Mouse (Mus musculus): ENCODE measurements around the gene Nme2.
A peak's percentile ranks its signal among the peaks of the same experiment; 100 is the strongest.
"Not testable (repeated sequence)": the region's sequence is repeated elsewhere in the genome, so short reads cannot be mapped to it uniquely, and the experiment has no call there.

The Nme2 gene

DNA sequence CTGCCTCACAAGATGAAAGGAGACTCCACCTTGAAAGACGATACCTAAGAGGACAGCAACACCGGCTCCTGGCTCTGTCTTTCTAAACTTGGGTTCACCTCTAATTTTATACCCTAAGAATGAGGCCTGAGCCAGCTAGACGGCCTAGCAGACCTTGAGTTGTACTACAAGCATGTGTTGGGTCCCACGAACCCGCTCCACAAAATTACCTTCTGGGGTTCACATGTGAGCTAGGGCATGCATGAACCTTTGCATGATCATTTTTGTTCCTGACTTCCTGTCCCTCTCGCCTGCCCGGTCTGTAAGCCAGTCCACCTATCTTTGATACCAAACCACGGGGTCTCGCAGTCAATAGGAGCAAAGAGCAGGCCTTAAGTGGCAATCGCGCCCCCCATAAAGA is 11.3 kb upstream of the Nme2 start:
- DNase-seq (ENCODE audit: low spot score), result no peak

DNA sequence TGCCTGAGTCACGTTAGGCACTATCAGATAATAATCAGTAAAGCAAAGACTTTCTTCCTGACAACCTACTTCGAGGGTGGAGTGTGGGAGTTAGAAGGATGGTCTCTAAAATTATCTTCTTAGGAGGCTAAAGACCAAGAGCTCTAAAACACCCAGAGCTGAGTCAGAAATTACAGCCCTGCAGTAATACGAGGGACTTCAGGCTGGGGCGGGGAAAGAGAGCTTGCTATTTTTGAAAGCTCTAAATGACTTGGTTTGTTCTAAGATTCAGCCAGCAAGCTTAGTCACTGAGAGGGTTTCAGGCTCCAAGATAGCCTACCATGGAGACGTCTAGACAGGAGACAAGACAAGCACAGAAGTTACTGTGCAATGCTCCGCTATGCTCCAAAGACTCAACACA is 9.3 kb upstream of the Nme2 start:
- no peak for DNase-seq (ENCODE audit: low spot score)

DNA sequence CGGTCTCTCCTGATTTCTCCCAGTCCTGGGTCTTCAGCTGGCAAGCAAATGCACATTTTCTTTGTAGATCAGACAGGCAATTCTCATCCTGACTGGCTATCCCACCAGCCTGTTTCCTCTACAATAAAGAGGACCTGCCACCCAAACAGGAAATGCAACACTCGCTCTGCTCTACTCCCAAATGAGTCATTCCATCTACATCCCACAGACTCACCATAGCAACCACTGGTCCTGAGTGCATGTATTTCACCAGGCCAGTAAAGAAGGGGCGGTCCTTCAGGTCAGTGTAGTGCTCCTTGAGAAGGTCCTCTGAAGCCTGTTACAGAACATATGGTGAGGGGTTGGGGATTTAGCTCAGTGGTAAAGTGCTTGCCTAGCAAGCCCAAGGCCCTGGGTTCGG is 7.0 kb upstream of the Nme2 start:
- DNase-seq (ENCODE audit: low spot score), result no peak

DNA sequence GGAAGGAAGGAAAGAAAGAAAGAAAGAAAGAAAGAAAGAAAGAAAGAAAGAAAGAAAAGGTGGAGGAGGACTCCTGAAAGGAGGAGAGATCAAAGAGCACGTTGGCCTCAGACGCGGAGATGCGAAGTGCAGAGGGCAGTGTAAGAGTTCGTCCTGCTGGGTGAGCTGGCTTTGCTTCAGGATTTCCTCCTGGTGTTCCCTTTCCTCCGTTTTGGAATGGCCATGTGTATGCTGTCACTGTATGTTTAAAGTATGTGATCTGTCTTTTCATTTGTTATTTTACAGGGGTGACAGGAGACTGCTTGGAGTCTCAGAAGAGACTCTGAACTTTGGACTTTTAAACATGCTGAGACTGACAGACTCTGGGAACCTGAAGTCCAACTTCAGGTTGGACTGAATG is 5.4 kb upstream of the Nme2 start:
- DNase-seq (ENCODE audit: low spot score), result no peak

DNA sequence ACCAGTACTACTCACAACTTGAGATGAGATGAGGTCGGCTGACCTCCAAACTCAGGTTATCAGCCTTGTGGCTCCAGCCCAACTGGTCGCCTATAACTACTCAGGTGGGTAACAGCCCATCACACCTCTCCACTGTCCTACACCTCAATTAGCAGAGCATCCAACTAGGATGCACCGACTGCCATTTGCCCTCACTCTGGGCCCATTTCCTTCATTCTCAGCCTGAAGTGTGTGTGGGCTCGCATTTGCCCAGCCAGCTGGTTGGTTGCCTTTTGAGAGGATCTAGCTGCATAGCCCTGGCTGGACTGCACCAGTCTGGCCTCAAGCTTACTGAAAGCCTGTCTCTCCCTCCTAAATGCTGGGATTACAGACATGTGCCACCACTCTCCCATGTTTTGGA is 1.7 kb upstream of the Nme2 start:
- no peak for DNase-seq (ENCODE audit: low spot score)

DNA sequence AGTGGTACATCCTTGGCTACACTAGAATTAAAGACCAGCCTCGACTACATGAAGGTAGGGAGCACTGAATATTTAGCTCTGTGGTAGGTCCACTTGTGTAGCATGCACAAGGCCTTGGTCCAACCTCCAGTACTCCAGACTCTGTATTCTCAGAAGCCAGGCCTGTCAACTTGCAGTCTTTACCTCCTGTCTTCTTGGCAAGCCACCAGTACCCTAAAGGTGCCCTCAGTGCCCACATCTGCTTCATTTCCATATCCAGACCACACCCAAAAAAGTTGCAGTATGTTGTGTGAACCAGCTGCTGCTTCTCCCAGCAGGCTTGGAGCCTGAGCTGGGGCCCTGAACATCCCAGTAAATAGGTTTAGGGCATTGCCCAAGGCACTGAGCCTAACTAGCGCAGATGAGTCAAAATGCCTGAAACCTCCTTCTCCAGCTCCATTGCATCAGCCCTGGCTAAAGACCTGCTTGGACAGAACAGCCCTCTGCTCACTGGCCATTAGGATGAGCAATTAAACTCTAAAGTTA is 1.0 kb upstream of the Nme2 start:
- no peak for DNase-seq (ENCODE audit: low spot score)

DNA sequence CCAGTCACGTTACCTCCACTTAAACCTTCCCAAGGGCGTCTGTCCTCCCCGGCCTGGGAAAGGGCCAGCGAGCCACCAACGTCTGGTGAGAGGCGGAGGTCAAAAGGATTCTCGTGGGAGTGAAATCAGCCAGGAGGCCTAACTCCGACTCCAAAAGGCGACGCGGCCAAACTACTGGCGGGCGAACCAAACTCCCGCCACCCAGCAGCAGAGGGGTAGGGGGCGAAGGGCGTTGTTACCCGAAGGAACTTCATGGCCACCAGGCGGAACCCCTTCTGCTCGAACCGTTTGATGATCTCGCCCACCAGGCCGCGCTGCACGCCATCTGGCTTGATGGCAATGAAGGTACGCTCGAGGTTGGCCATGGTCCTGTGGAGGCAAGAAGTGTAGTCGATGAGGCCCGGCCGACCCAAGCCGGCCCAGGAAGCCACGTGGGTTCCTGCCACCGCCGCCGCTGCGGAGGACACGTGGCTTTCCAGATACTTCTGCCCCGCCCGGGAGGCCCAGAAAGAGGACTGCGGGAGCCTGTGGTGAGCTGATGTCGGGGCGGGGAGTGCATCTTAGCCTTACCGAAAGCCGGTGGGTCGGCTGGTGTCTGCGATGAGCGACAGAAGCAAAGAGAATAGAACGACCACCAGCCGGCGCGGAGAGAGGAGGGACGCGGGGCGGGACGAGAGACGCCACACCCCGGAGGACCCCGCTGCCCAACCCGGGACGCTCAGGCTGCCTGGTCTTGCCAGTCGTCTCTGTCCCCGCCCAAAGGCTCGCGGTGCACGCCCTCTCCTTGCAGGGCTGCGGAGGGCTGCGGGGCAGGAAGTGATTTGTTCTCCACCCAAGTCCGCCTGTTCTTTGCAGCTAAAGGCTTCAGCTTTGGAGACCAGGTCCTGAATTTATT is 556 bp downstream of the Nme2 start:
- peak; percentile 97 for DNase-seq (ENCODE audit: low spot score)

DNA sequence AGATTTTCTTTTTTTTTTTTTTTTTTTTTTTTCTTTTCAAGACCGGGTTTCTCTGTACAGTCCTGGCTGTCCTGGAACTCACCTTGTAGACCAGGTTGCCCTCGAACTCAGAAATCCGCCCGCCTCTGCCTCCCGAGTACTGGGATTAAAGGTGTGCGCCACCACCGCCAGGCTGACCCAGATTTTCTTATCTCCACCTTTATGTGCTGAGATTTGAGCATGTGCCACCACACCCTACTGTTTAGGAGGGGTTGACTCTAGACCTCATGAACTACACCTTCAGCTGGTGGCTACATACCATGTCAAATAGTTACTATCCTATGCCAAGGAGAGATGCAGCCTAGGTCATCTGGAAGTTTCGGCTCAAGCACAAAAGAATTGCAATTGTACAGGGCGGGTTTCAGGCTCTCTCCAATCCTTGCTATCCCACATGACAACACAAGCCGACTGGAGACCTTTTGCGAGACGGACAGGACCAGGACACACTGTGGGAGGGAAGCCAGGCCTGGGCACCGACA is 1.3 kb downstream of the Nme2 start:
- peak; percentile 33 for DNase-seq (ENCODE audit: low spot score)

DNA sequence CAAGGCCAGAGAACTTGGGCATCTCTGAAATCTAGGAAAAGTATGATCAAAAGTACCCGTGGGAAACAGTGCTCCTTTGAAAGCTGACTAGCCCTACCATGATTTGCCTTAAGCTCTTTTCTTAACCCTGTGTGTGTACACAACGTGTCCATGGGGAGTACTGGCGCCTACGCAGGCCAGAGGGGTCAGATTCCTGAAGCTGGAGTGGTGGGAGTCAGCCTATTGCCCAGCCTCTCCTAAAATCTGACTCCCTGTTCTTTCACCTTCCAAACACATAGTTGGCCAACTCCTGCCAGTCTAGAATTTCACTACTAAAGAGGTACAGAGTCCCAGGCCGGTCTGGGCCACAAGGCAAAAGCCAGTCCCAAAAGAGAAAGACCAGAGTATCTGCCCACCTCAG is 3.7 kb downstream of the Nme2 start:
- no peak for DNase-seq (ENCODE audit: low spot score)

DNA sequence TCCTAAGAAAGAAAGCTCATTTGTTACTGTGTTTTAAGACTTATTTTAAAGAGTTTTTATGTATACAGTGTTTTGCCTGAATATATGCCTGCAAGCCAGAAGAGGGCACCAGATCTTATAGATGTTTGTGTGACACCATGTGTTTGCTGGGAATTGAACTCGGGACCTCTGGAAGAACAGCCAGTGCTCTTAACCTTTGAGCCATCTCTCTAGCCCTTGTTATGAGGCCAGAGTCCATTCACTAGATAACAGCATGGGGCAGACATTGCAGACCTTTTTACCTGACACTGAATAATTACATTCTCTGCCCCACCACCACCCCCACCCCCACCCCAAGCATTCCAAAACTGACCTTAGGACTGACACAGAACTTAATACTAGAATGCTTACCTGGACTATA is 6.0 kb downstream of the Nme2 start:
- DNase-seq (ENCODE audit: low spot score), result no peak

DNA sequence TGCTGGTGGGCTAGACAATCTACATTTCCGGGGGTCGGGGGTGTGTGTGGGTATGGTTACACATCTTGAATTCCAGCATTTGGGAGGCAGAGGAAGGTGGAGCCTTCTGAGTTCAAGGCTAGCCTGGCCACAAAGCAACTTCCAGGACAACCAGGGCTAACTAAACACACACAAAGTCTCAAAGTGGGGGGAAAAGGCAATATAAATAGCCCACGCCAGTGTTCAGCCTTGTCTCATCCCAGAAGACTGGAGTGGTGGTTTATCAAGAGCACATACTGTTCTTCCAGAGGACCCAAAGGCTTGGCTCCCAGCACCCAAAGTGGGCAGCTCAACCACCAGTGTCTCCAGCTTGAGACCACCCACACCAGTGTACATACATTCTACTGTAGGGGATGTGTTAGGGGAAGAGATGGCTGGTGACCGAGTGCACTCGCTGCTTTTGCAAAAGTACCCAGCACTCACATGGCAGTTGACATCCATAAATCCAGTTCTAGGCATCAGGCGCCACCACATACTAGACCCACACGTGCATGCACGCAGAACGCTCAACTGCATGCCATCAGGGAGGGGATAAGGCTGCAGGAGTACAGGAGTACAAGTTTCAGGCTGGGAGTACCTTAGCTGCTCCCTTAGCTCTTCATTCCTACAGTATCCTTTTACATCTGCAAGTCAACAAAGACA is 7.0 kb downstream of the Nme2 start:
- no peak for DNase-seq (ENCODE audit: low spot score)

DNA sequence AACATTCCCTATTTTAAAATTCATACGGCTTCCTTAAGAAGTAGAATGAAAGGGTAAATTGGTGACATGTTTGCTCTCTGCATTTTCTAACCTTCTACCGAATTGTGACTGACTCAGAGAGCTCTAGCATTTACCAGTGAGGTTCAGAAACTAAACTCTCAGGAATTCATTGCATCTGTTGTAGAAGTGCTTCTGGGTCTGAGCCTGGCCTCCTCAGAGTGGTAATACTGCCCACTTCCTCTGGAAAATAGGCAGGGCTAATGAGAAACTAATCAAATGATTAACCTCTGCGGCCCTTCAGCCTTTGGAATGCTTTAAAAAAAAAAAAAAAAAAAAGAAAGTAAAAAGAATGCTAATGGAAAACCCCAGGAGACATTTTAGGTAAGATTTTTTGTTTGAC is 11.1 kb downstream of the Nme2 start:
- no peak for DNase-seq (ENCODE audit: low spot score)

DNA sequence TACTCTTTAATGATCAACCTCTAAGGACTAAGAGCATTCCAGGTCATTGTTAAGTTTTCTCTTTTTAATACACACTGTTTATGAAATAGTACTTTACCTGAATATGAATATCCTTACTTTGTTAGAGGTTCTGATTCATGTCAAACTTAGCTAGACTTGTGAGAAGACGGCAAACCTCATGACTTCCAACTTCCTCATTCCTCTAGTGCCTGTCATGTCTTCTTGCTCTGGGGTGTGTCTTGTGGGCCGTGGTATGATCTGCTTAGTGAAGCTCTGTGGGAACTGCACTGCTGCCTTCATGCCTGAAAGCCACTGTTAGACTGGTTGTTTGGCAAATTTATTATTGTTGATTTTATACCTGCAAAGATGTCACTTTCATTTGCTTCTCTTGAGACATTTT is 15.2 kb downstream of the Nme2 start:
- DNase-seq (ENCODE audit: low spot score), result no peak

DNA sequence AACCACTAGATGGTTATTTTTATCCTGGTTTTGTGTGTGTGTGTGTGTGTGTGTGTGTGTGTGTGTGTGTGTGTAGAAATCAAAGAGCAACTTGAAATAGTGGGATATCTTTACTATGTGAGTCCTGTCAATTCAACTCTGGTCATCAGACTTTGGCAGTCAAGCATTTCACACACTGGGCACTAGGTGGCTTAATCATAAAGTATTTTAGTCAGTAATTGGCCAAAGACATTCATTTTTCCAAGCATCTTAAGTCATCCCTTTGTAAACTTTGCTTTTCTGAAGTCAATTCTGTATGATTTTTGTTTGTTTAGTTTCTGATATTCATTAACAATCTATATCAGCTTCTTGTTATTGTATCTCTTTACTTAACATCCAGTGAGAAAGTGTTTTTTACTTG is 27.0 kb downstream of the Nme2 start:
- DNase-seq (ENCODE audit: low spot score), result no peak

DNA sequence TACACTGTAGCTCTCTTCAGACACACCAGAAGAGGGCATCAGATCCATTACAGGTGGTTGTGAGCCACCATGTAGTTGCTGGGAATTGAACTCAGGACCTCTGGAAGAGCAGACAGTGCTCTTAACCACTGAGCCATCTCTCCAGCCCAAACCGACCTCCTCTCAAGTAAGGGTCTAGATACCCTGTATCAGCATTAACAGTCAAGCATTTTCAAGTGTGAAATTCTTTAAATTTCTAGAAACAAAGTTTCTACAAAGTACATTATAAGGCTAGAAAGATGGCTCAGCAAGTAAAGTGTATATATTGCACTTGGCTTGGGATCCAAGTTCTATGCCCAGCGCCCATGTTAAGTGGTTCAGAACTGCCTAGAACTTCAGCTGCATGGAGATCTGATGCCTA is 41.0 kb downstream of the Nme2 start:
- DNase-seq (ENCODE audit: low spot score), result not testable (repeated sequence)

DNA sequence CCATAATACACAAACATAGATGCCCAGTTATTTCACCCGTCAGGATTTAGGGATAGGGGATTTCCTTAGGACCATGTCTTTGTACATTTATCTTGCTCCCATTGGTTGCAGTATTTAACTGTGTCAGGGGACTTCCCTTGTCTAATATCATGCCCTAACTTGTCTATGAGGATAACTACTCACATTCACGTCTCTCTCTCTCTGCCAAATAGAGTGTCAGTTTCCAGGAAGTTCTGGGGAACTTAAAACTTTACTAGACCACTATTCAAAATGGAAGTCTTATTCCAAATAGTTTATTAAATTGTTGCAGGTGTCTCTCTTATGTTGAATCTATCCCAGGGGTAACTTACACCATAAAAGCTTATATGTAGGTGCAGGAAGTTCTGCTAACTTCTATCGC is 44.5 kb downstream of the Nme2 start:
- DNase-seq (ENCODE audit: low spot score), result no peak

DNA sequence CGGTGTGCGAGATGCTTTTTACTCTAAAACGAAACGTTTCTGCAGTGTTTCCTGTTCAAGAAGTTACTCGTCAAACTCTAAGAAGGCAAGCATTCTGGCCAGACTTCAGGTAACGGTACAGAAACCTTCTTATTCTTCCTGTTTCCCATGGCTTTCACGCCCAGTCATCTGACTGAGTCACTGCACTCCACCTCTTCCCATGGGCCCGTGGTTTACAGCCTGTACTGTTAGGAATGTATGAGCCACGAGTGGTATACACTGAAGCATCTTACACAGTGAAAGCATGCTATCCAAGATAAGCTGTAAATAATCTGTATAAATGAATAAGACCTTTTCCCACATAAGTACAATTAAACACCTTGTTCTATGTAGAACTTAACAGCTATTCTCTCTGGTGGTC is 47.2 kb downstream of the Nme2 start:
- DNase-seq (ENCODE audit: low spot score), result no peak

DNA sequence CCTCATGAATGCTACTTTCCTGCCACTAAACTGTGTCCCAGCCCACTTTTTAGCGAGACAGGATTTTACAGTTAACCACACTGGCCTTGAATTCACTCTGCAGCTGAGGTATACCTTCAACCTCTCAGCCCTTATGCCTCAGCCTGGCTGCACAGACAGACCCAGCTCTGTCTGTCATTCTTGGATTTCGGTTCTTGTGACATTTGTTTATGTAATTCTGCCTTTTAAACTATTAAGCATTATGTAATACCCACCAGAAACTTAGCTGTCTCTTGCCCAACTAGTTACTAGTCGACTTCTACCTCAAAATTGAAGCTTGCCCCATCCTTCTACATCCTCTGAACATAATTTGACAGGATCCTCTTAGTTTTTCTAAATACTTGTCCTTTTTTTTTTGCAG is 48.2 kb downstream of the Nme2 start:
- no peak for DNase-seq (ENCODE audit: low spot score)

DNA sequence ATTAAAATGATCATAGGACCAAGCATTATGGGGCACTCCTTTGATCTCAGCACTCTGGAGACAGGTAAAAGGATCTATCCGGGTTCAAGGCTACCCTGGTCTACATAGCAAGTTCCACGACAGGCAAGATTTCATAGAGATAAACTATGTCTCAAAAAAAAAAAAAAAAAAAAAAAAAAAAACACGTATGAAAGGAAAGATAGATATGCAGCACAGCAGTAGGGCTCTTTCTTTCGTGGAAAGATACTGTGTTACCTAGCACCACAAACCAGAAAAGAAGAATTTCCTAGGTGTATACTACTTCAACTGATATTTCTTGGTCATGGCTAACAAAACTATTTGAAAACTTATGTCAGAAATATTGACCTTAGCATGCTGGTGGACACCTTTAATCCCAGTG is 49.2 kb downstream of the Nme2 start:
- DNase-seq (ENCODE audit: low spot score), result no peak

Measured in embryo, embryonic 10 days (tissue).